Mouse (Mus musculus): ENCODE results near the gene Arhgap9. TPM values are rescaled to one million over a fixed set of nuclear protein-coding genes. Genes with fewer than 3 reads are reported as not detected.
"Not testable (repeated sequence)": the region's sequence is repeated elsewhere in the genome, so short reads cannot be mapped to it uniquely, and the experiment has no call there.

Gene Arhgap9
- total RNA-seq, 1 experiment from 2014 or later = 2.1 TPM

DNA sequence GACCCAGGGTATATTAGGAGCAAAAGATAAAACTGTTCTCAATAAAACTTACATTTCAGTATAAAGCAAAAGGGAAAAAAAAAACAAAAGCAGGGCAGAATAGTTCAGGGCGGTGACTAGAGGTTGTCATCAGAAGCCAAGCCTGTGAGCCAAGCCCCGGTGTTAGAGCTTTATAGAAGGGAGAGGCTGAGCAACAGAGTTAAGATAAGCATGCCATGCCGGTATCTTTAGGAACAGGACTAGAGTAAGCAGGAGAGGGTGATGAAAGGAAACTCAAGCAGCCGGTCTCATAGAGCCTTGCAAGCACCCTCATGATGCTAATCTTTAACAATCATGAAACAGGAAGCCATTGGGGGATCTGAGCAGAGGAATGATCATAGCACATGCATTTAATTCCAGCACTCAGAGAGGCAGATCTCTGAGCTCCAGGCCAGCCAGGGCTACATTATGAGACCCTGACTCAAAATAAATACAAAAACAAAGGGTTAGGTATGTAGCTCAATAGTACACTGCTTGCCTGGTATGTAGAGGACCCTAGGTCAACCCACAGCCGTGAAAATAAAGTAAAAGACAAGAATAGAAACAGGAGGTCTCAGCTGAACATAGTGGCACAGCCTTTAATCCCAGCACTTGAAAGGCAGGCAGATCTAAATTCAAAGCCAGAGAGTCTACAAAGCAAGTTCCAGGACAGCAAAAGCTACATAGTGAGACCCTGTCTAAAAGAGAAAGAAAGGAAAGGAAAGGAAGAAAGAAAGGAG is 29.7 kb upstream of the Arhgap9 start:
- DNase-seq = no peak

DNA sequence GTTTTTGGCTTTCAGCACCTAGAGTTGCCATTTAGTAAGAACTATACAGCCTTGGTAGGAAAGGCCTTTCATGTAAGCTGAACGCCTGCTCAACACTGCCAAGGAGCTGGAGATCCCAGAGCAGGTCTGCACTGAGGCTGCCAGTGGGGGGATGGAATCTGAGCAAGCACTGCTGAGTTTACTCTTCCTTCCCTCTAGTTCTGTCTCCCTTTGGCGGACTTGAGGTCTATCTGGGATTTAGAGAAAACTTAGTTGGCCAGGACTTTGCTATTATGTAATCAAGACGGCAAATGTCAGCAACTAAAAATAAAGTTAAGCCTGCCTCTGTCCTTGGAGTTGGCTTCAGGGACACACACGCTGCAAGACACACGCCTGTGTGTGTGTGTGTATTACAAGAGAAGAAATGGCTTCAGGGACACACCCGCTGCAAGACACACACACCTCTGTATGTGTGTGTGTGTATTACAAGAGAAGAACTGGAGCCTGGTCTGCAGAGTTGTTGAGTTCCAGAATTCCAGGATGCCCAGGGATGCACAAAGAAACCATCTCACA is 28.7 kb upstream of the Arhgap9 start:
- DNase-seq = peak; percentile 76

- no peak for DNase-seq
Measured at GRCm38 (mm10) chr10:127293590-127294113, 28.1 kb upstream of the Arhgap9 start.

GRCm38 (mm10) chr10:127294895-127295510 is 26.8 kb upstream of the Arhgap9 start:
- DNase-seq = peak; percentile 20

DNA sequence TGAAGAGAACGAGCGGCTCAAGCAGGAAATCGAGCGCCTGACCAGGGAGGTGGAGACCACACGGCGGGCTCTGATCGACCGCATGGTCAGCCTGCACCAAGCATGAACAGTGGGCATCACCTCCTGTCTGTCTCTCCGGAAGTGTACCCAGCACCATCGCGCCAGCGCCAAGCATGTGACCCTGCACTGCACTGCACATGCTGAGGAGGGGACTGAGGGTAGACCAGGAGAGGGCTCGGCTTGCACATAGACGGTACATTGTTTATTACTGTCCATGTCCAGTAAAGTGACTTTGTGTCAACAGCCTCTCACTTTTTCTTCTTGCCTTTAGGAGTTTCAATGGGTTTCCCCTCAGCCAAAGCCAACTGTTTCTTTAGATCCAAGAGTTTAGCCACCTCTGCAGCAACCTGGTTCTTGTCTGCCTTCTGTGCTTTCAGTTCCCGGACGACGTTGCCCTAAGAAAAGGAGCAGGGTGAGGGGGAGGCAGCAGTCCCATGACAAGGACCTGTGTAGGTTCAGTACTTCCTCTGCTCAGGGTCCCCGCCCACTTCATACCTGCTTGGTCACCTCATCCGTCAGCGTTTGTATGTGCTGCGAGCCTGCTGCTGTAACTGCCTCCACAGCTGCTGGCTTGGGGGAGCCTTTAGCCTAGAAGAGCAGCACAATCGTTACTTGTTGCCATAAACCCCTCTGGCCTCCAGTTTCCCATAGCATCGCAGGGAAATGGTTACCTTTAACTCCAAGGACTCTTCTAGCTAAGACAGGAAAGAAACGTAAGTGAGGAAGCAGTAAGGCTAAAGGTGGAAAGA is 25.6 kb upstream of the Arhgap9 start:
- no peak for DNase-seq

GRCm38 (mm10) chr10:127297015-127297871 is 24.5 kb upstream of the Arhgap9 start:
- no peak for DNase-seq

DNA sequence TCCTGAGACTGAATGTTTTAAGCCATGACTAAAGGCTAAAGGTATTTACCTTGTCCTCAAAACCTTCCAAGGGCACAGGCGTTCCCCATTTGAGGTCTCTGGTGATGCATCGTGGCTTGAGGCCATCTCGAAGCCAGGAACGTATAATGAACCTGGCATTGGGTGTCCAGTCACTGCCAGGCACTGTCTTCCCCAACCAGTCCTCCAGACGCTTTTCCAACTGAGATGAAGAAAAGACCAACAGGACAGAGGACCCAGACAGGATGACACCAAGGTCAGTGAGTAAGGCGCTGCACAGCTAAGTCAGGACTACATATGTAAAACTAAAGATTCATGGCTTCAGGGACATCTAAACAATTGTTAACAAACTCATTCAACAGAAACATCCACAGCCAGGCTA is 21.4 kb upstream of the Arhgap9 start:
- peak; percentile 42 for DNase-seq

- no peak for DNase-seq
Measured at GRCm38 (mm10) chr10:127303136-127303535, 18.6 kb upstream of the Arhgap9 start.

DNA sequence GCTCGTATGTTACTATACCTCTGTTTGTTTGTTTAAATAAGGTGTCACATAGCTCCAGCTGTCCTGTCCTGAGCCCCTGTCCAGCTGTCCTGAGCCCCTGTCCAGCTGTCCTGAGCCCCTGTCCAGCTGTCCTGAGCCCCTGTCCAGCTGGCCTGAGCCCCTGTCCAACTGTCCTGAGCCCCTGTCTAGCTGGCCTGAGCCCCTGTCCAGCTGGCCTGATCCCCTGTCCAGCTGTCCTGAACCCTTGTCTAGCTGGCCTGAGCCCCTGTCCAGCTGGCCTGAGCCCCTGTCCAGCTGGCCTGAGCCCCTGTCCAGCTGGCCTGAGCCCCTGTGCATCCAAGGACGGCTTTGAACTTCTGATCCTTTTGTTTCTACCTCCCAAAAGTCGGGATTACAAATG is 12.6 kb upstream of the Arhgap9 start:
- not testable (repeated sequence) for DNase-seq

DNA sequence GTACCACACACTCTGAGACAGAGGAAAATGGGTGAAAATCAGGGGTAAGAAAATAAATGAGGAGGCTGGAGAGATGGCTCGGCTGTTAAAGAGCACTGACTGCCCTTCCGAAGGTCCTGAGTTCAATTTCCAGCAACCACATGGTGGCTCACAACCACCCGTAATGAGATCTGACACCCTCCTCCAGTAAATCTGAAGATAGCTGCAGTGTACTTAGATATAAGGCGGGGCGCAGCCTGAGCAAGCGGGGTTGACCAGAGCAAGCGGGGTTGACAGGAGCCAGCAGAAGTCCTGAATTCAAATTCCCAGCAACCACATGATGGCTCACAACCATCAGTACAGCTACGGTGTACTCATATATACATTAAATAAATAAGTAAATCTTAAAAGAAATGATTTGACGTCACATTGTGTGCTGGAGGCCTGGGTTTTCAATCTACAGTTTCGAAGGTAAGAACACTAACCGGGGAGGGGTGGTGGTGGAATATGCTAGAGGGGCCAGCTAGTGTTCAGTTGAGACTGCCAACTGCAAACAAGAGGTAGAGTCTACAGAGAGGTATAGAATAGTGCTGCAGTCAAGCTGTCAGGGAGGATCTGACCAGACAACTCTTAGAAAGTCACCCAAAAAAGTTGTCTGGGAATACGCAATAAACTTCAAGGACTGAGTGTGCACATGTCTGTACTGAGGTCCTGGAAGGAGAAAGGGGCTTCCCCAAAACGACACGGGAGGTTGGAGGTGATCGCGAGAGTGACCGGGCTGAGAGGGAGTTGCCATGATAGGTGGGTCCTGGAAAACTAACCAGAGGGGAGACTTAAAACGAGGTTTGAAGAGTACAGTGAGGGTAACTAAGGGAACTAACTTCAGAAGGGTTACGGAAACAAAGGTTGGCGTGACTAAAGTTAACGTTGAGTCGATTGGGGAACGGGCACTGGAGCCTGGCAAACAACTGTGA is 11.0 kb upstream of the Arhgap9 start:
- DNase-seq = peak; percentile 79

GRCm38 (mm10) chr10:127311476-127312355 is 10.0 kb upstream of the Arhgap9 start, which contains the start of gene Mars:
Gene Mars (minus strand): TSS chr10:127311786.
- peak; percentile 97 for DNase-seq

GRCm38 (mm10) chr10:127312356-127312676 is 9.4 kb upstream of the Arhgap9 start:
- peak; percentile 87 for DNase-seq

- DNase-seq = no peak
Measured at GRCm38 (mm10) chr10:127312858-127313257, 8.9 kb upstream of the Arhgap9 start.

GRCm38 (mm10) chr10:127313516-127313915 is 8.2 kb upstream of the Arhgap9 start:
- peak; percentile 36 for DNase-seq

GRCm38 (mm10) chr10:127314950-127315349 is 6.8 kb upstream of the Arhgap9 start:
- not testable (repeated sequence) for DNase-seq

GRCm38 (mm10) chr10:127317277-127317676 is 4.5 kb upstream of the Arhgap9 start:
- DNase-seq = no peak

GRCm38 (mm10) chr10:127318009-127318408 is 3.8 kb upstream of the Arhgap9 start:
- DNase-seq = no peak

- DNase-seq = no peak
Measured at GRCm38 (mm10) chr10:127319969-127320368, 1.8 kb upstream of the Arhgap9 start.

- DNase-seq = no peak
Measured at GRCm38 (mm10) chr10:127322178-127322577, 414 bp downstream of the Arhgap9 start.
